Mouse (Mus musculus): Measurements from ENCODE around the gene Phf14. TPM values are rescaled to one million over a fixed set of nuclear protein-coding genes. Genes with fewer than 3 reads are reported as not detected.
"Not testable (repeated sequence)": the region's sequence is repeated elsewhere in the genome, so short reads cannot be mapped to it uniquely, and the experiment has no call there.

The Phf14 gene
- polyA plus RNA-seq, 1 experiment from 2014 or later = 14.8 TPM

DNA sequence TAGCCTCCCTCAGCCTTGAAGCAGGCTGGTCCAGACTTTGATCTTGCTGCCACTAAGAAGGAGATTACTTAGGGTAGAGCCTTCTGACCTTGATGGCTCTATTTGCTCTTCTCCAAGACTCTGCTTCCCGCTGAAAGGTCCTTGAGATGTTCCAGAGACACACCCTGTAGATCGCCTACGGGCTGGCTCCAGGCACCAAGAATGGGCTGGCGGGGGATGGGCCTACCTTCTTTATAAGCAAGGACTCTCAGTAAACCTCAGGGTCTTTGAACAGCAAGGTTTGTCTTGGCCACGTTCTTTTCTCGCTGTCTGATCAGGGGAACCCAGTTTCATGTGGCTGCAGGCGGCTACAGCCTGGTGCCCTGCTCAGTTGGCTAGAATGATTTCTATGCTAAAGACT, 219.0 kb downstream of the Phf14 start:
- H3K9ac ChIP-seq; H3K27ac ChIP-seq (replicated peaks); ATAC-seq (ENCODE audit: insufficient read depth); H3K4me2 ChIP-seq; H3K4me1 ChIP-seq (replicated peaks); H3K9me3 ChIP-seq (replicated peaks); H3K36me3 ChIP-seq (replicated peaks); H3K27me3 ChIP-seq; H3K4me3 ChIP-seq (replicated peaks): not testable (repeated sequence)
- 34% methylated on average over 7 of the region's 7 CpGs for WGBS (ENCODE audit: insufficient replicate concordance)

DNA sequence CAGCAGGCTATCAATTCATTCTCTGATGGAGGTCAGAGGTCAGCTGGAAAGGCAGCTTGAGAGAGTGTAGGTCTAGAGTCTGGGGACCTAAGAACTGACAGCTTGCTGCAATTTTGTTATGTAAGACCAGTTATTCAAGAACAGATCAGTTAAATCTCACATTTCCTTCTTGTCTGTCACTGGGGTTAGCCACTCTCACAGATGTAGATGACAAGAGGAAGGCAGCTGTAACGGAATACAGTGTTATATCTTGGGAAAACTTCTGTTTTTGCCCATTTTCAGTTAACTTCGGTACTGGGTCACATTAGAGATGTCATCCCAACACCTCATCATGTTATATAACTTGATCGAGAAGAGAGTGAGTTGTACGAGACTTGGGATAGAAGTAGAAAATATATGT, 219.7 kb downstream of the Phf14 start:
- Histone ChIP-seq H3K27me3 (no peaks in the 10 kb centered on the region), H3K9me3 (replicated peaks) (no peaks in the 10 kb centered on the region), H3K36me3 (replicated peaks) (no peaks in the 10 kb centered on the region), H3K27ac (replicated peaks) (no peak overlapping the region), H3K9ac (no peak overlapping the region), H3K4me2 (no peak overlapping the region), H3K4me1 (replicated peaks) (peaks cover 4% of the 10 kb centered on the region; the same call in 1 of the 2 replicates), H3K4me3 (replicated peaks) (no peak overlapping the region)
- 30% methylated on average over 4 of the region's 4 CpGs for WGBS (ENCODE audit: insufficient replicate concordance)
- ATAC-seq (ENCODE audit: insufficient read depth) = no peak

Other genes with a start within 250 kb of the Phf14 start
- 466 and 509 TPM in 2 replicates for gene Ndufa4, start 312 bp upstream of the Phf14 start, polyA plus RNA-seq (2015; fragmentation: Nextera tagmentation; extraction: Ambion mirVana)